Mouse (Mus musculus) stomach, postnatal 0 days (tissue): ENCODE results near the gene Col18a1. TPM values are rescaled to one million over a fixed set of nuclear protein-coding genes. Genes with fewer than 3 reads are reported as not detected.

ENCODE experiments used
- ATAC-seq: fragments of 200-750 bp; cut with Nextera tagmentation; 2 replicates; pipeline ENCODE4 v1.8.0; 2017; ENCODE audit not compliant: low FRiP score, low TSS enrichment
- DNase-seq: peaks from one replicate; pipeline ENCODE4 v3.0.0-alpha.2; 2016; ENCODE audit warnings: low spot score
- H3K27ac ChIP-seq: fragments of 300-500 bp; sonication (generic); replicated peaks from 2 replicates; pipeline ENCODE4 v1.5.1; 2014; ENCODE audit warnings: mild to moderate bottlenecking, control low read depth
- H3K27me3 ChIP-seq: fragments of 300-500 bp; sonication (generic); 2 replicates; pipeline ENCODE4 v1.6.1; 2014; ENCODE audit warnings: low read length; ENCODE audit not compliant: control insufficient read depth, insufficient read depth
- H3K36me3 ChIP-seq: fragments of 300-500 bp; sonication (generic); 2 replicates; pipeline ENCODE4 v1.6.1; 2014; ENCODE audit warnings: low read length, mixed read lengths; ENCODE audit not compliant: control insufficient read depth, insufficient read depth
- H3K4me1 ChIP-seq: fragments of 300-500 bp; sonication (generic); replicated peaks from 2 replicates; pipeline ENCODE4 v1.6.1; 2014; ENCODE audit warnings: antibody characterized with exemption; ENCODE audit not compliant: control insufficient read depth, insufficient read depth
- H3K4me2 ChIP-seq: fragments of 300-500 bp; sonication (generic); replicated peaks from 2 replicates; pipeline ENCODE4 v1.6.1; 2014; ENCODE audit warnings: low read depth, mild to moderate bottlenecking, control low read depth, moderate library complexity
- H3K4me3 ChIP-seq: fragments of 300-500 bp; sonication (generic); 2 replicates; pipeline ENCODE4 v1.5.1; 2014; ENCODE audit warnings: low read depth, low read length, control low read depth
- H3K9ac ChIP-seq: fragments of 300-500 bp; sonication (generic); 2 replicates; pipeline ENCODE4 v1.6.1; 2014; ENCODE audit warnings: mild to moderate bottlenecking, low read length, control low read depth, mixed read lengths
- H3K9me3 ChIP-seq: fragments of 300-500 bp; sonication (generic); 2 replicates; pipeline ENCODE4 v1.6.1; 2016; ENCODE audit warnings: low read length; ENCODE audit not compliant: control insufficient read depth
- CTCF ChIP-seq: IDR thresholded peaks from 2 replicates; pipeline ENCODE4 v1.5.1; 2016; ENCODE audit warnings: antibody characterized with exemption, low read depth, mild to moderate bottlenecking, moderate library complexity
- EP300 ChIP-seq: optimal IDR thresholded peaks from 2 replicates; pipeline ENCODE3; 2016; ENCODE audit warnings: antibody characterized with exemption
- WGBS: fragments of 180-500 bp; shearing (Covaris S2); extraction: QIAGEN DNeasy Blood & Tissue Kit; methylation state at CpG from one replicate; pipeline ENCODE4 v1.1.7; 2014; 5-methylcytosine and 5-hydroxymethylcytosine counted together
- polyA plus RNA-seq: library from polyadenylated mRNA; unstranded; fragments of >200 nt; fragmentation: Nextera tagmentation; extraction: Ambion mirVana; gene quantifications from 2 replicates; pipeline ENCODE4 v1.2.1, GENCODE M21; 2015

Gene Col18a1
- polyA plus RNA-seq, 1 experiment from 2014 or later: 26.3 TPM

DNA sequence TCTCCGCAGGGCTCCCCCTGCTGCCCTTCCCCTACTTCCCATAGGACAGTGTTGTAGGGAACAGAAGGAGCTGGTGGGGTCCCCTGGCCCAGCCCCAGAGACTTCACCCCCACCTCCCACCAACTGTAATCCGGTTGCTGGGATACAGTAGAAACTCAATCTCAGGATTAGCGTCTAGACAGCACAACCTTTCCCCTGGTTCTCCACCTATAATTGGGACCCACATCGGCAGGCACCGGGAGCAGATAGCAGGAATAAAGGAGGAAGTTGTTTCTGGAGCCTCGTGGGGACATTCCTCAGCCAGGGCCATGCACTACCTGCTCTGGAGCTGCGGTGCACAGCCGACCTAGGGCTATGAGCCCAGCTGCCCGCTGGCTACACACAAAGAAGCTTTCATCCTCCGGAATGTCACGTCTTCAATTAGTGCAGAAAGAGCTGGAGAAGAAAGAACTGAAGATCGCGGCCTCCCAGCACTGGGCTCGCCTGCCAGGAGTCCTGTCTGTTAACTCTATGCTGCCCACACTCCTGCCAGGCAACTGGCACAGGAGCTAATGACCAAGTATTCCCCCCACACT, 15.3 kb downstream of the Col18a1 start:
- Histone ChIP-seq H3K4me3 (no peak overlapping the region), H3K36me3 (no peaks in the 10 kb centered on the region), H3K27me3 (no peaks in the 10 kb centered on the region), H3K4me1 (peaks cover 13% of the 10 kb centered on the region), H3K27ac (peak overlapping the region; percentile 35; the same call in 1 of the 2 replicates), H3K9ac (no peak overlapping the region), H3K4me2 (peak overlapping the region; percentile 25; the same call in 1 of the 2 replicates), H3K9me3 (no peaks in the 10 kb centered on the region)
- peak; percentile 55 for ATAC-seq
- peak; percentile 40 for DNase-seq
- no peak for TF ChIP-seq EP300
- peak; percentile 30; the same call in 1 of the 2 replicates for TF ChIP-seq CTCF
- WGBS: 10% methylated on average over 14 of the region's 14 CpGs

DNA sequence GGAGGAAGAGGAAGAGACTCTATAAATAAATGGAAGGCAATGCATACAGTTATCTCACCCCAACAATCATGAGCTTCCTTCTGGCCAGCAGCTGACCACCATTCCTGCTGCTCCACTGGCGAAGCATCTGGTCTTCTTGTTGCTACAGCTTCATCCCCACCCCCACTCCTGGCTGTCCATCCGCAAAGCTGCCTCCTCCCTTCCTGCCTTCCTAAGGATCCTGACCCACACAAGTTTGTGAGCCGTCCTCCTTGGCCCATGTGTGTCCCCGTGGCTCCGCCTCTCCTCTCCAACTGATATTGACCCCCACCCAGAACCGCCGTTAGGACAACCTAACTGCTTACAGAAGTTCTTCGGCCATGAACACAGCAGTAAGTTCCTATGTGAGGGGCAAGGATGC, 16.3 kb downstream of the Col18a1 start:
- Histone ChIP-seq H3K27me3 (no peaks in the 10 kb centered on the region), H3K4me3 (no peak overlapping the region), H3K36me3 (no peaks in the 10 kb centered on the region), H3K27ac (no peak overlapping the region), H3K4me2 (no peak overlapping the region), H3K4me1 (peaks cover 13% of the 10 kb centered on the region), H3K9me3 (no peaks in the 10 kb centered on the region), H3K9ac (no peak overlapping the region)
- no peak for ATAC-seq
- TF ChIP-seq CTCF (no peak), EP300 (no peak)
- DNase-seq: peak; percentile 26
- 35% methylated on average over 8 of the region's 8 CpGs for WGBS

DNA sequence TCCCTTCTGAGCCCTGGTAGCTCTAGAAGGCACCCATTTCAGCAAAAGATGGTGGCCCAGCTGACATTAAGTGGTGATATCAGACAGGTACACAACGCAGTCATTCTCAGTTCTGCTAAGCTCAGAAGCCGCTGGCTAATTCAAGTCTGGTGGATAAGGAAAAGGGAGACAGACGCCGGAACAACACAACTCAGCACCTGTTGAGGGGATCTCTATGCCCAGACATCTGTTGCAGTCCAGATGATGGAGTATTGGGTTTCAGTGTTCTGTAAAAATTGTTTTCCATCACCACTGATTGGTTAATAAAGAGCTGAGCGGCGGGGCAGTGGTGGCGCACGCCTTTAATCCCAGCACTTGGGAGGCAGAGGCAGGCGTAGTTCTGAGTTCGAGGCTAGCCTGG, 18.8 kb downstream of the Col18a1 start:
- 82% methylated on average over 10 of the region's 10 CpGs for WGBS
- Histone ChIP-seq H3K4me3 (no peak overlapping the region), H3K36me3 (no peaks in the 10 kb centered on the region), H3K9me3 (no peaks in the 10 kb centered on the region), H3K9ac (no peak overlapping the region), H3K27me3 (no peaks in the 10 kb centered on the region), H3K4me2 (no peak overlapping the region), H3K27ac (no peak overlapping the region), H3K4me1 (peaks cover 13% of the 10 kb centered on the region)
- TF ChIP-seq EP300 (no peak), CTCF (no peak)
- no peak for DNase-seq
- no peak for ATAC-seq

DNA sequence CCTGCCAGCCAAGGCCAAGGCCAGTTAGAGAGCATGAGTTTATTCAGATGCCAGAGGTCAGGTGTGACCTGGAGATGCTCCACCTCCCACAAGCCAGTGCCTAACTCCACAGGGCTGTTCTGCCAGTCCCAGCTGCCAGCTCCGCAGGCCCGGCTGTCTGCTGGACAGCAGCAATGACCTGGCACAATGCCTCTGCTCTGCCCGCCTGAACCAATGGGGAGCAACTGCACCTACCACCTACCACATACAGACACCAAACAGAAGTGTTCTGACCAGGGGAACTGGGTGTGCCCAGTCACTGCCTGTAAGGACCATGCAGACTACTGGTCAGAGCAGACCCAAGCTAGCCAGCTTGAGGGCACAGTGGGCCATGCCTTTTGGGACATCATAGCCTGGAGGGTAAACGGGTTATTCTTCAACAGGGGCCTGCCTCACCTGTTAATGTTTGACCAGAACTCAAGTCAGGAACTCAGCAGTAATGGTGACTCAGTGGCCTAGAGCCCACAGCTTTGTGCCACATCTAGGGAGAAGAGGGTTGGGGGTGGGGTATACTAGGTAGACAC, 19.4 kb downstream of the Col18a1 start:
- DNase-seq: peak; percentile 30
- TF ChIP-seq EP300 (no peak), CTCF (no peak)
- ATAC-seq: no peak
- H3K4me2 ChIP-seq: no peak overlapping the region
- WGBS: 71% methylated on average over 4 of the region's 4 CpGs
- H3K27me3 ChIP-seq: no peaks in the 10 kb centered on the region
- no peak overlapping the region for H3K4me3 ChIP-seq
- H3K27ac ChIP-seq: no peak overlapping the region
- H3K9ac ChIP-seq: no peak overlapping the region
- peaks cover 13% of the 10 kb centered on the region for H3K4me1 ChIP-seq
- no peaks in the 10 kb centered on the region for H3K36me3 ChIP-seq
- H3K9me3 ChIP-seq: no peaks in the 10 kb centered on the region

DNA sequence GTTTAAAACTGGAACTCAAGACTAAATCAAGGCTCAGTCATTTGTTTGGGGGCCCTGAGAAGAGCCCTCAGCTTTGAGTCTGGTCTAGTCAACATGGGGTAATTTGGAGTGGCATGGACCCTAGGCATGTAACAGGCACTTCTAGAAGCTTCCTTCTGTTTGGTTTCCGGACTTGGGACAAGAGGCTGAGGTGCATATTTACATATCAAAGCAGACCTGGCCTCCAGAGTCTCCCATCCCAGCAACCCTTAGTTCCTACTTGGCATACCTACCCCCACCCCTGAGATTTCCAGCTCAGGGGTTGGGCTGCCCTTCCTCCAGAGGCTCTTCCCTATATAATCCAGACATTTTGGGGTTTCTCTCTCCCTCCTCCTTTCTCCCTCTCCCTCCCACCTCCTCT, 20.4 kb downstream of the Col18a1 start:
- TF ChIP-seq EP300: no peak
- TF ChIP-seq CTCF: no peak
- H3K27me3 ChIP-seq: no peaks in the 10 kb centered on the region
- H3K36me3 ChIP-seq: no peaks in the 10 kb centered on the region
- peaks cover 6% of the 10 kb centered on the region for H3K4me1 ChIP-seq
- H3K9ac ChIP-seq: no peak overlapping the region
- ATAC-seq (no peak), DNase-seq (no peak)
- H3K4me2 ChIP-seq: no peak overlapping the region
- 67% methylated on average over 1 of the region's 1 CpGs for WGBS
- no peaks in the 10 kb centered on the region for H3K9me3 ChIP-seq
- no peak overlapping the region for H3K4me3 ChIP-seq
- H3K27ac ChIP-seq: no peak overlapping the region

DNA sequence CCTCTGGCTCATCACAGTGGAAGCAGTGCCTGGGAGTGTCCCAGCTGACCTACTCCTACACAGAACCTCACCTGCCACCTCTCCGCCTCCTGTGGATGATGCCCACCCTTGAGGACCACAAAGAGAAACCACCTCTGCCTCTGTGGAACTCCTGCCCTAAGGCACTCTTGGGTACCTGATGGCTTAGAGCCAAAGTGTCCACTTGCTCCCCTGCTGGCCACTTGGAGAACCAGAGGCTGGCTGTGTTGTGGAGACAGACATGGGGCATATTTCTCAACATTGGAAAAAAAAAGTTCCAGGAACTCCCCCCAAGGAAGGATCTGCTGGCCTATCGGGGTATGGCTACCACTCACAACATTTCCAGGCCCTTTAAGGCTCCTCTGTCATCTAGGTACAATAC, 22.0 kb downstream of the Col18a1 start:
- ATAC-seq (no peak), DNase-seq (peak; percentile 59)
- no peaks in the 10 kb centered on the region for H3K4me1 ChIP-seq
- no peaks in the 10 kb centered on the region for H3K27me3 ChIP-seq
- no peak overlapping the region for H3K4me2 ChIP-seq
- TF ChIP-seq CTCF: peak; percentile 63
- no peak for TF ChIP-seq EP300
- WGBS: 89% methylated on average over 2 of the region's 2 CpGs
- H3K9ac ChIP-seq: no peak overlapping the region
- no peak overlapping the region for H3K4me3 ChIP-seq
- no peaks in the 10 kb centered on the region for H3K36me3 ChIP-seq
- no peaks in the 10 kb centered on the region for H3K9me3 ChIP-seq
- H3K27ac ChIP-seq: no peak overlapping the region
